Comparison of ENCODE assay signal across 9 mouse cellular contexts in the genomic region with DNA sequence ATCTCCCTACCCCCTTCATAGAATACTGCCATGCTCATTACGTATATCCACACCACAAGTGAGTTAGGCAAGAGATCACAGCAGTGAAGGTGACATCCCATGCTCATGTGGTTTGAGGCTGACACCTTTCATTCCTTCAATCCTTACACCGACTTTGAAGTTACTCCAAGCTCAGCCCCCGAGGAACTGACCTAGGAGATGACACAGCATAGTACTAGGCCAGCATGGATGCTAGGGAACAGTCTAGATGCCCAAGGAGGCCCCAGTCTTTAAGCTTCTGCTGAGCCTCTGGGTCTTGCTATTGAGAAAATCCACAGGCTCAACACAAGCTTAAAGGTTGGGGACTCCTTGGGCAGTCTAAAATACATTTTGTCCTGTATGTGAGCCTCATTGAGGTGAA. TPM values are rescaled to one million over a fixed set of nuclear protein-coding genes. Genes with fewer than 3 reads are reported as not detected.
DNase-seq lines count a peak whose midpoint lies in the region; ATAC-seq lines count a peak whose summit lies in the region.
"Had no signal": no experiment of that assay in that cellular context is flagged by ENCODE, and none has a peak within 500 bp of the region (broad histone marks: within the 10 kb centered on the region; RNA-seq: fewer than 3 reads in every experiment).

No protein-coding gene starts in this region.

- ATAC-seq in limb, embryonic 15.5 days (ENCODE audit: insufficient number of reproducible peaks, low FRiP score, low TSS enrichment, low read depth), result no peak

- peaks cover 19% of the 10 kb centered on the region for H3K36me3 ChIP-seq in heart, embryonic 10.5 days
- peaks cover 69% of the 10 kb centered on the region for H3K36me3 ChIP-seq in erythroblast, embryonic 14.5 days (ENCODE audit: control insufficient read depth)
- H3K36me3 ChIP-seq in limb, embryonic 15.5 days, result peaks cover 16% of the 10 kb centered on the region

- H3K9ac ChIP-seq in limb, embryonic 15.5 days, result no peak overlapping the region

- whole genome bisulfite sequencing in heart, embryonic 10.5 days, result 79% methylated on average over 3 of the region's 3 CpGs
- WGBS in limb, embryonic 15.5 days, result 68% methylated on average over 3 of the region's 3 CpGs

- H3K27ac ChIP-seq in heart, embryonic 10.5 days, result peak overlapping the region; percentile 91; the same call in 1 of the 2 replicates
- H3K27ac ChIP-seq in limb, embryonic 15.5 days, result no peak overlapping the region

- peaks cover 29% of the 10 kb centered on the region for H3K4me1 ChIP-seq in heart, embryonic 10.5 days
- H3K4me1 ChIP-seq in erythroblast, embryonic 14.5 days (ENCODE audit: control insufficient read depth), result peaks cover 80% of the 10 kb centered on the region
- peaks cover 22% of the 10 kb centered on the region for H3K4me1 ChIP-seq in limb, embryonic 15.5 days

- H3K27me3 ChIP-seq in heart, embryonic 10.5 days (ENCODE audit: insufficient read depth, poor library complexity, severe bottlenecking), result no peaks in the 10 kb centered on the region
- H3K27me3 ChIP-seq in erythroblast, embryonic 14.5 days (ENCODE audit: control insufficient read depth), result no peaks in the 10 kb centered on the region
- H3K27me3 ChIP-seq in limb, embryonic 15.5 days, result no peaks in the 10 kb centered on the region

- DNase-seq in heart, embryonic 10.5 days (ENCODE audit: low spot score), result no peak
- DNase-seq in heart, adult 8-10 months (ENCODE audit: low spot score), result no peak
- DNase-seq in 416B (ENCODE audit: low read depth), result peak; percentile 34
- DNase-seq in adrenal gland, postnatal 25 days, result no peak
- no peak for DNase-seq in cerebellum, postnatal 4 days (ENCODE audit: low spot score in 2 of 2)
- DNase-seq in adrenal gland, adult (ENCODE audit: inconsistent age in 2 of 2, low spot score in 1 of 2), result no peak
- DNase-seq: kidney, adult 9 months had no signal

- H3K4me3 ChIP-seq in heart, embryonic 10.5 days, result peak overlapping the region; percentile 75
- H3K4me3 ChIP-seq in erythroblast, embryonic 14.5 days (replicated peaks), result peak overlapping the region; percentile 83
- peak overlapping the region; percentile 91; the same call in 1 of the 2 replicates for H3K4me3 ChIP-seq in limb, embryonic 15.5 days

- H3K9me3 ChIP-seq in heart, embryonic 10.5 days, result no peaks in the 10 kb centered on the region
- H3K9me3 ChIP-seq in erythroblast, embryonic 14.5 days (ENCODE audit: control insufficient read depth, low read length), result no peaks in the 10 kb centered on the region
- H3K9me3 ChIP-seq in limb, embryonic 15.5 days, result no peaks in the 10 kb centered on the region

- 0 out of 2 replicates have a peak overlapping the region, but pooled peaks have one; percentile 85 for H3K4me2 ChIP-seq in limb, embryonic 15.5 days

RNA-seq across cellular contexts. Expression of a gene that starts 1.6 kb away (rescaled TPM):
- polyA plus RNA-seq in heart, embryonic 10.5 days (2016; fragmentation: Nextera tagmentation; extraction: Ambion mirVana), result 116 and 127 TPM in 2 replicates
- 10 to 100 TPM; 80.7 to 88.9 (median 87.8) TPM for total RNA-seq in heart, adult 8-10 months (2022)
- polyA plus RNA-seq in erythroblast, embryonic 14.5 days (2012), result 155 and 250 TPM in 2 replicates
- polyA plus RNA-seq in limb, embryonic 15.5 days (2015; fragmentation: Nextera tagmentation; extraction: Ambion mirVana), result 89.7 and 94.1 TPM in 2 replicates
- total RNA-seq in adrenal gland, postnatal 25 days (2021), result 36.5 and 40.0 TPM in 2 replicates

RNA-seq across cellular contexts. Expression of a gene that starts 36.8 kb away (rescaled TPM):
- 13.4 and 13.9 TPM in 2 replicates for polyA plus RNA-seq in heart, embryonic 10.5 days (2016; fragmentation: Nextera tagmentation; extraction: Ambion mirVana)
- total RNA-seq in heart, adult 8-10 months (2022), result 10 to 100 TPM; 32.6 to 42.3 (median 39.6) TPM
- 0.53 and 0.75 TPM in 2 replicates for polyA plus RNA-seq in erythroblast, embryonic 14.5 days (2012)
- 15.9 and 19.1 TPM in 2 replicates for polyA plus RNA-seq in limb, embryonic 15.5 days (2015; fragmentation: Nextera tagmentation; extraction: Ambion mirVana)
- total RNA-seq in adrenal gland, postnatal 25 days (2021), result 30.2 and 37.1 TPM in 2 replicates
